Mouse (Mus musculus) retina, postnatal 1 day (tissue): ENCODE measurements around the gene Prf1.

Experiments
- DNase-seq: peaks from one replicate; pipeline ENCODE4 v3.0.0-alpha.2; 2012

Gene Prf1

GRCm38 (mm10) chr10:61297477-61297876 lies at the start of gene Prf1:
Gene Prf1, plus strand, starts transcription at chr10:61297833.
- no peak for DNase-seq

DNA sequence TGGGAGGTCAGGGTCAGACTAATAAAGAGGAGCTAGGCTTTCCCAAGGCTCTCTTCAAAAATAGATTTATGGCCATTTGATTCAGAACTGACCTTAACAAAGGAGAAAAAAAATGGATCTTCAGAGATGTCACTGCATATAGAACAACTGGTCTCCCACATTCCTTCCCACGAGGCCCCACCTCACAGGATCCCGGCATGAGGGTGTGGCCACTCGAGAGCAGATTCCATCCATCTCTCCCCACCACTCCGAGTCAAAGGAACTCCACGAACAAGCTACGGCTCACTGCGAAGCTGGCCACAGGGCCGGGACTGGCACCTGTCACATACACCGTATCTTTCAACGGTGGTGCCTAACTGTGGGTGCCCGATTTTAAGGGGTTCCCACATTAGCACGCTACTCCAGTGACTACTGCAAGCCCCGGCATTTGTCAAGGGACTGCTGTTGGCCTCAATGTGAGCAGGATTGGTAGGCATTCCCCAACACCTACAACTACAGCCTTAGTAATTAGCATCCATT lies 49.0 kb upstream of the Prf1 start:
- no peak for DNase-seq

- peak; percentile 54 for DNase-seq
Observed at GRCm38 (mm10) chr10:61249951-61250350, 47.7 kb upstream of the Prf1 start.

- DNase-seq = no peak
Observed at GRCm38 (mm10) chr10:61254761-61255160, 42.9 kb upstream of the Prf1 start.

DNA sequence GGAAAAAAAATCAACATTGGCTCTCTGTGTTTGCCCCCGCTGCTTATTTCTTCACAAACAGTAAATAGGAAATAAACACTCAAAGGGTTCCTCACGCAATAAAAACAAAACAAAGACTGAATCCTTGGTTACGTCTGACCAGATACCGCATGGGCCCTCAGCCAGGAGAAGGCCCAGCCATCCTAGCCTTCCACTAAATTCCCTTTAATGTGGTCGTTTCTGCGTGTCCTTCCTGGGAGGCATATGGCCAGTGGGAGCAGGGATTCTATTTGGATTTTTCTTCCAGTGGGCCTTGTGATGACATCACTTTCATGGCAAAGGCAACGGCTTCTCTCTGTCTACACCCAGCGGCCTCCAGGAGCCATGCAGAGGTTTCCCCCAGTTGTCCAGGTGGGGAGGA lies 42.4 kb upstream of the Prf1 start:
- DNase-seq = no peak

DNA sequence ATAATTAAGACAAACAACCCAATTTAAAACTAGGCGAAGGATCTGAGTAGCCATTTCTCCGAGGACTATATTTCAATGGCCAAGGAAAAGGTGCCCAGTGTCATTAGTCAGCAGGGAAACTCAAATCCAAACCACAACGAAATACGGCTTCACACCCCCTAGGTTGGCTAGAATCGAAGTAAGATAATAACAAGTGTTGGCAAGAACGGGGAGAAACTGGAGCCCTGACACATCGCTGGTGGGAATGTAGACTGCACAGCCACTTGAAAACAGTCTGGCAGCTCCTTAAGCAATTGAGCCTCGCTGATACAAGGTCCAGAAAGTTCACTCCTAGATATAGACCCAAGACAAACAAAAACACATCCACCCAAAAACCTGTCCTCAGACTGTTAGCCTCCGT lies 41.0 kb upstream of the Prf1 start:
- DNase-seq = no peak

DNA sequence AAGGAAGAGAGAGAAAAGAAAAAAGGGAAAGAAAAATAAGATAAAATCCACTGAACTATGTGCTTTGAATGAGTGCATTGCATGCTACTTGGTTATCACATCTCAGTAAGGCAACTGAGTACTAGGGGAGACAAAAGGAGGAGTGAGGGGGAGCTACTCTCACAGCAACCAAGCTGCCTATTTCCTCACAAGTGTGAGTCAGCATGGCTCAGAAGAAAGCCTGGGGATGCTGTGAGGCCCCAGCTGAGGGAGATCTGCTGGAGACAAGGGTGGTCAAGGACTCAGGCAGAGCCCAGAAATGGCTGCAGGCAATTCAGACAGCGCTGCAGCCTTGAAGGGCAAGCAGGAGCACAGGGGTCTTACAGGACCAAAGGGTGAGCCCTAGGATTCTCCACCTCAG lies 39.5 kb upstream of the Prf1 start:
- DNase-seq = no peak

GRCm38 (mm10) chr10:61261229-61262156 lies 36.1 kb upstream of the Prf1 start:
- no peak for DNase-seq

DNA sequence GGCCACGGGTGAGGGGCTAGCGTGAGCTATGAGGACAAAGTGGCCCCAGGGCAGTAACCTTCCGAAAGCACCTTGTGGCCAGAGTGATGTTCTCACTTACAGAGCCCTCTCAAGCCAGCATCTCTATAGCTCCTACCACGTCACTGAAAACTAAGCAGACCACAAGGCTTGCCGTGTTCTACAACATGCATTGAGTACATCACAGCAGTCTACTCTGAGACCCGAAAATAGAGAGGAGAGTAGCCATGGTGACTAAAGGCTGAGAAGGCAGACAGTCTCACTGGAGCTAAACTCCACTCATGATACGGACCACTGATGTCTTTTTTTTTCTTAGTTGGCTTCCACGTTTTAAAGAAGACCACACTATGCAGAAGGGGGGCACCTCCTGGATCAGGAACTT lies 34.0 kb upstream of the Prf1 start:
- DNase-seq = no peak

DNA sequence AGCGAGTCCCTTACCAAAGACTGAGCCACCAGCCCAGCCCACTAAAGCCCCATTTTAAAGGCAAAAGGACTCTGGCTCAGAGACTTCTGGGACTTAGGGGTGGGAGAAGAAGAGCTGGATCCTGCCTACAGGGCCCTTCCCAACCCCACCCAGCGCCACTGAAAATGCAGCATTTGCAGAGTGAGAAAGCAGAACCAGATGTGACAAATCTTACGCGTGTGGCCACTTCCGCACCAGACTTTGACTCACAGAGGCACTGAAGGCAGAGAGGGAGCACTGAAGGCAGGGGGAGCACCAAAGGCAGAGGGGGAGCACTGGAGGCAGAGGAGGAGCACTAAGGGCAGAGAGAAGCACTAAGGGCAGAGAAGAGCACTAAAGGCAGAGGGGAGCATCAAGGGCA lies 30.3 kb upstream of the Prf1 start:
- DNase-seq = no peak

DNA sequence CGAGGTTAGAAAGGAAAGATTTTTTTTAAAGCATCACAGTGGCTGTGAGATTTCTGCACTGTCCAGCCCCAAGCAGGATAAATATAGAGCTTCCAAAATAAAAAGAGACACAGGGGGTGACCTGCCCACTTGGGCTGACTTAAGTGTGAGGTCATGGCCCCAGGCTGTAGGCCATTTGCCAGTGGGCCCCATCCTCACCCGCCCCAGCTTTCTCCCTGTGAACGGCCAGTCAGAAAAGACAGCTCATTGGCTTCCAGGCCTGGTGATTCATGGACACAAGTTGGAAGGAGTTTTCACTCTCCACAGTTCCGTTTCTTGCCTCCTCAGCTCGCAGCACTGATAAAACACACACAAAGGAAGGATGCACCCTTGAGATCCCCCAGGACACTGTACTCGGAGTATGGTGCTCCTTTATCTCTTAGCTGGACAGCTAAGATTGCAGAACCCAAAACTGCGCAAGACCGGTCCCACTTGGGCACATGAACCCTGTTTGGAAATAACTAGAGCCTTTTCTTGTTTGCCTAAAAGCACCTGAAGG lies 25.5 kb upstream of the Prf1 start:
- DNase-seq = no peak

DNA sequence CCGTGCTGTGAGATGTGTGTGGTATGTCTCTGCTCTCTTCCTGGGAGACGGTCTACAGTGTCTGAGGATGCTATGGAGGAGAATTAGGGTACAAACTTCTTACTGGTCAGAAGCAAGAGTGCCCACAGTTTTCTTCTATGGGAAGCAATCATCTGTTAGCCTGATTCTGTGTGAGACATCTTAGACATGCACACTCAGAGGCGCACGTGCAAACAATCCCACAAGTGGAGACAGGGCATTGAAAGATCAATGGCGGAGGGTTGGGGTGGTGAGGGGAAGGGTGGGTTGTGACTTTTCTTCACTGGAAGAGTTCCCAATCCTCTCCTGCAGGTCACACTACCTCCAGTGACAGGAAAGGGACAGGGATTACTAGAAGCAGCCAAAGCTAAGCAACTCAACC lies 25.0 kb upstream of the Prf1 start:
- DNase-seq = no peak

DNA sequence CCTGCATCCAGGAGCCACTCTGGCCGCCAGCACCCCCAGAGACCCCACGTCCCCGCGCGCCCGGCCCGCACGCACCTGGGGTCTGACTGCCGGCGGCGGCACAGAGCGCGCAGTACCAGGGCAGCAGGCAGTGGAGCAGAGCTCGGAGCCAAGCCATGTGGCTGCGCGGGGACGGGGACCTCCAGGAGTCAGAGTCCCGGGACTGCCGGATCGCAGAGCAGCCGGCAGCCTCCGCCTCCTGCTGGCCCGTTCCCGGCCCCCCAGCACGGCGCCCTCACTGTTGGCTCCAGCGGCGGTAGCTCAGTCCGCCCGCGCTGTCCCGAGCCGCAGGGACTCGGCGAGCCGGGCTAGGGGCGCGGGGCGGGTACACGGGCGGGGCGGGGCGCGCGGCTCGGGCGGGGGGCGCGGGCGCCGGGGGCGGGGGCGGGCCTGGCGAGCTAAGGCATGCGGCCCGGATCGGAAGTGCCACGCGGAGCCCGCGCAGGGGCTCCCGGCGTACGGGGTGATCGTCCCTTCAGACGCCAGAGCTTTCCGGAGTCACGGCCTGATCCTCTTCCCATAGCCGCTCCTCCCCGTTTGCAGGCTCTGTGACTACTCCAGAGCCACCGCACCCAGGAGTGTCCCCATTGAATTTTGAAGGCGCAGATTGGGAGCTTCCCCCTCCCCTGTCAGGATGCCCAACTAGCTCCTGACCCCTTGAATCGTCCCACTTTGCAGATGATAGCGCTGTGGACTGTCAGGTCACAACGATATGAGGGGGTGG lies 24.4 kb upstream of the Prf1 start, which contains the start of gene Adamts14:
Gene Adamts14 (minus strand): TSS at position 358 of the 763 bp plus-strand sequence.
- DNase-seq = peak; percentile 63

DNA sequence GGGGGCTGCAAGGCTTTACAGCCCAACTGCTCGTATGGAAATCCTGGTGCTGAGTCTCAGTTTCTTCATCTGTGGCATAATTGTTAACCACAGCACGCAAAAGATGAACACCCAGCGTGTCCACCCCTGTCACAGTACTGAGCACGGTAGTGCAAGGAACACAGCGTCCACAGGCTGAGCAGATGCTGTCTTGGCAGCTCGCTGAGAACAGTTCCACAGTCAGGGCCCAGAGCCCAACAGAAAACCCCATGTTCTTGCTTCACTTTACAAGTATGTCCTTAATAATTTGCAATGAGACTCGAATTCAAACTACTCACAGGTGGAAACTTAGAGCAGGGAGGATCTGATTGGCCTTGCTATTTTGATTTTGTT lies 23.8 kb upstream of the Prf1 start:
- DNase-seq = no peak

GRCm38 (mm10) chr10:61274532-61274931 lies 23.1 kb upstream of the Prf1 start:
- no peak for DNase-seq

DNA sequence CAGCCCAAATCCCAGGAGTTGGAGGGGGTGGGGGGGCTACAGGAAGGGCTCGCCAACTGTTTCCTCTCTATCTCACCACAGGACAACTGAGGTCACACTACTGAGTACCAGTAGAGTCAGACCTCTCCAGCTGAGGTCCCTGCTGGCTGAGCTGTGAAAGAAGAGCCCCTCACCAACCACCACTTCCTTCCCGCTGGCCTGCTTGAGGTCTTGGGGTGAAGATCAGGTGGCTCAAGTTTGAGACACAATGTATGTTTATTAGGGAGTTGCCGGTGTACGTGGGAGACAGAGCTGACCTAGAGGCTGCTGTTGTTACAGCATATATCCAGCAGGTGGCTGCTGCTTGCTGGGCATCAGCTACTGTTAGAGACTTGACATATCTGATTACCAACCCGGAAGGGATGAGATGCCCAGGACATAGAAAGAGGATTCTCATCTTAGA lies 21.9 kb upstream of the Prf1 start:
- DNase-seq = peak; percentile 79

- no peak for DNase-seq
Observed at GRCm38 (mm10) chr10:61277051-61277450, 20.6 kb upstream of the Prf1 start.

DNA sequence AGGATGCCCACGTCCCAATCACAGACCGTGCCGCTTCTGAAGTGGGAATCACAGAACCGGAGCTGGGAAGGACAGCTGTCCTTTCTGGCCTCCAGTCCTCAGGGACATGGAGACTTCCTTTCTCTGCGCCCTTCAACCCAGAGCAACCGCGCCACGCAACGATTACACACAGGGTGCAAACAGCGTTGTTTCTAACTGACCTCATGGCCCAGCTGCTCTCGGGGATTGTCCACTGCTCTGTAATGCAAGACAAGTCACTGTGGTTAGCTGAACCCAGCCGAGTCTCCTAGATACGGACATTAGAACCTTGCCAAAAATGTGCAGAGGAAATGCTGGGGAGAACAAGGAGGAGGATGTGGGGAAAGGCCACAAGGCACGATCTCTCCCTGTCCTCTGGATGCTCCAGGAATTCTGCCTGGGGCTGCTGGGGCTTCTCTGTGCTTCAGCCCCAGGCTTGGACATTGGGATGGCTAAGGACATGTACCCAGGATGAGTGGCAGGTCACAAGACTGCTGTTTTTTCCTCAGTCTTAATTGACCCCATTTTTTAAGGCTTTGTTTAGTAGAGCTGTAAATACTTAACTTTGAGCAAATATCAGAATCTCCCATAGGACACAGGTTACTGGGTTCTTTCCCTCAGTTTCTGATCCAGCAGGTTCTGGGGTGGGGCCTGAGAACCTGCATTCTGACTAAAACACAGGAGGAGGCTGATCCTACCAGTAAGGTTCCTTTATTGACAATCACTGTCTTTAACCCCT lies 19.5 kb upstream of the Prf1 start:
- no peak for DNase-seq

DNA sequence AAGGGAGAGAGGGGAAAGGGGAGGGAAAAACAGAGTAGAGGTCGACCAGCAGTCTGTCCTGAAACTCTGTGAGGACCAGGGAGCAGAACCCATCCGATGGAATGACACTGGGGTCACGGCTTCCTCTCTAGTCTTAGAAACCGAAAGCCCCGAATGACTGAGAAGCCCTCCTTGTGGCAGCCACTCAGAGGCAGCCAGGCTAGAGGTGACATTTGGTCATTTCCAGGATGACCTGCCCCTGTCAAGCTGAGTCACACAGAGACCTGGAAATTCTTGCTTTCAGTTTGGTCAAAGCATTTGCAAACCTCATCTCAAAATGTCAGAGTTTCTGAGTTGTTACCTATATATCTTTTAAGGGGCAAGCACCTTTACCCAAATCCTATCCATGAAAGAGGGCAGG lies 16.5 kb upstream of the Prf1 start:
- no peak for DNase-seq

GRCm38 (mm10) chr10:61284309-61284708 lies 13.3 kb upstream of the Prf1 start:
- DNase-seq = no peak

GRCm38 (mm10) chr10:61285271-61285670 lies 12.4 kb upstream of the Prf1 start:
- DNase-seq = no peak

DNA sequence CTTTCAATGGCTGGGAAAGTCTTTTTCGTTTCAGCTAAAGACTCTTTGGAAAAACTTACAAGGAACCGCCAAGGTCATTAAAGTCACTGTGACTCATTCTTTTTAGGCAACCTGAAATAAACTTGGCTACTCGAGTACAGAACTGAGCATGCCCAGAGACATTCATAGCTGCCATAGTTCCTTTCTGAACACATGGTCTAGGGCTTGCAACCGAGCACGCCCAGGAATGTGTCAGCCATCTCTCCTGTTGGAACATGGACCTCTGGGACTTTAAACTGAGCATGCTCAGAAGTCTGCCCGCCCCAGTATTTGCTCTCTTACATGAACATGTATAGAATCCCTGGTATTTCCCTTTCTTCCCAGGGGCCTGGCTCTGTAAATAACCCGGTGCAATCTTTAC lies 11.4 kb upstream of the Prf1 start:
- DNase-seq = no peak

GRCm38 (mm10) chr10:61290016-61290415 lies 7.6 kb upstream of the Prf1 start:
- no peak for DNase-seq
